Mouse (Mus musculus) left cerebral cortex, postnatal 36 days (tissue): ENCODE measurements around the gene Nedd9. TPM values are rescaled to one million over a fixed set of nuclear protein-coding genes. Genes with fewer than 3 reads are reported as not detected.

Experiments
- DNase-seq, 2 experiments: peaks; one replicate each; pipeline ENCODE4 v3.0.0; 2021 to 2022; ENCODE audit warnings: low spot score in 2 of 2, mixed read lengths in 1 of 2
- intact Hi-C: fragments of 180-260 bp; cut with DNase I; formaldehyde crosslinking; loops from one replicate; pipeline ENCODE4 v1.15.1; 2025
- total RNA-seq, 2 experiments: library from RNA; stranded (reverse); gene quantifications; 2 replicates each; pipeline ENCODE4 v1.2.3; 2021

The Nedd9 gene
- total RNA-seq, result 1 to 10 TPM; 7.5 to 7.9 TPM

GRCm38 (mm10) chr13:41486606-41487408, at the start of gene Nedd9:
Gene Nedd9, minus strand, starts transcription at chr13:41487362.
- DNase-seq, result no peak
- intact Hi-C loops, result no loop called here

- intact Hi-C loops, result no loop called here
- DNase-seq, result no peak
These were observed 45.5 kb upstream of the Nedd9 start for GRCm38 (mm10) chr13:41532625-41533024.

- intact Hi-C loops, result no loop called here
- DNase-seq, result no peak
These were observed 43.2 kb upstream of the Nedd9 start for GRCm38 (mm10) chr13:41530326-41530725.

- intact Hi-C loops, result no loop called here
- DNase-seq, result no peak
These were observed 37.0 kb upstream of the Nedd9 start for GRCm38 (mm10) chr13:41524208-41524607.

GRCm38 (mm10) chr13:41521296-41521695, 34.1 kb upstream of the Nedd9 start:
- DNase-seq, result no peak

GRCm38 (mm10) chr13:41520549-41521161, 33.5 kb upstream of the Nedd9 start:
- no peak for DNase-seq
- intact Hi-C loops, result no loop called here

More at GRCm38 (mm10) chr13:41521296-41521695, 34.1 kb upstream of the Nedd9 start:
- intact Hi-C loops, result no loop called here

GRCm38 (mm10) chr13:41519792-41520191, 32.6 kb upstream of the Nedd9 start:
- intact Hi-C loops, result no loop called here
- no peak for DNase-seq

GRCm38 (mm10) chr13:41517193-41517592, 30.0 kb upstream of the Nedd9 start:
- intact Hi-C loops, result no loop called here
- no peak for DNase-seq

GRCm38 (mm10) chr13:41515749-41516148, 28.6 kb upstream of the Nedd9 start:
- intact Hi-C loops, result no loop called here
- DNase-seq, result no peak

GRCm38 (mm10) chr13:41514918-41515317, 27.8 kb upstream of the Nedd9 start:
- DNase-seq, result no peak
- intact Hi-C loops, result no loop called here

- intact Hi-C loops, result no loop called here
- DNase-seq, result no peak
These were observed 26.3 kb upstream of the Nedd9 start for GRCm38 (mm10) chr13:41513456-41513855.

- intact Hi-C loops, result no loop called here
- DNase-seq, result no peak
These were observed 25.1 kb upstream of the Nedd9 start for GRCm38 (mm10) chr13:41512243-41512642.

GRCm38 (mm10) chr13:41510631-41511419, 23.7 kb upstream of the Nedd9 start:
- intact Hi-C loops, result no loop called here
- DNase-seq, result no peak

- no peak for DNase-seq
- intact Hi-C loops, result no loop called here
These were observed 18.4 kb upstream of the Nedd9 start for GRCm38 (mm10) chr13:41505594-41505993.

- intact Hi-C loops, result no loop called here
- no peak for DNase-seq
These were observed 17.8 kb upstream of the Nedd9 start for GRCm38 (mm10) chr13:41504997-41505396.

- no peak for DNase-seq
- intact Hi-C loops, result no loop called here
These were observed 17.3 kb upstream of the Nedd9 start for GRCm38 (mm10) chr13:41504448-41504847.

GRCm38 (mm10) chr13:41502917-41503301, 15.7 kb upstream of the Nedd9 start:
- DNase-seq, result no peak
- intact Hi-C loops, result no loop called here

GRCm38 (mm10) chr13:41502136-41502916, 15.2 kb upstream of the Nedd9 start:
- intact Hi-C loops, result no loop called here

GRCm38 (mm10) chr13:41500793-41501192, 13.6 kb upstream of the Nedd9 start:
- DNase-seq, result no peak
- intact Hi-C loops, result no loop called here

More at GRCm38 (mm10) chr13:41502136-41502916, 15.2 kb upstream of the Nedd9 start:
- no peak for DNase-seq
